Mouse (Mus musculus): ENCODE data around the gene Aen. TPM values are rescaled to one million over a fixed set of nuclear protein-coding genes. Genes with fewer than 3 reads are reported as not detected.

The Aen gene
- total RNA-seq (2015): 3.9 and 5.6 TPM in 2 replicates
- total RNA-seq (2017): 13.2 and 18.4 TPM in 2 replicates

DNA sequence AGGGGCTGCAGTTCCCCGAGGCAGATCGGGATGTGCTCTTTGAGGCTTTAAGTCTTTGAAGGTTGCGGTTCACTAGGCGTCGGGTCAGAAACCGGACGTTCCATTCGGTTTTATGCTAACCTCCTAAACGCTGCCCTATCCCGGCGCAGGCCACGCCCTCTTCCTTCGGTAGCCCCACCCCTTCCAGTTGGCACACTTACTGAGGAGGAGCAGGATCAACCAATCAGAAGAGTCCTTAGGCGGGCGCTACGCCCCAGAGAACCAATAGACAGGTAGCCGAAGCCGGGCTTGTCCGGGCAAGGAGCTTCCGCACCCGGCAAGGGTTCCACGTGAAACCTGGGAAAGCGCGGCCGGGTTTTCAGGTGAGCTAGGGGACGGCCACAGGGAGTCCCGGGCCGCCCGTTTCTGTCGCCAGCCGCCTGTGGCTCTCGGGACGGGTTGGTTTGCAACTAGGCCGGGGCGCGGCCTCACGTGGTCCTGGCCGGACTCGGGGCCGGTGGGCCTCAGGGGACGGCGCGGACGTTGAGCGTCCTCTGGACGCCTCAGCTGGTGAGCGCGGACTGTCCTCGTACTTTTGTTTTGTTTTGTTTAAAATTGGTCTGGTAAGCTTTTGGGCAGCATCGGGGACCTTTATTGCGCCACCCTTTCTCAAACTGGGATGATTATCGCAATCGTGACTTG is at the start of gene Aen:
Aen (plus strand) TSS at position 202 of the 681 bp plus-strand sequence.
- ATAC-seq (ENCODE audit: poor library complexity, severe bottlenecking): peak; percentile 99

DNA sequence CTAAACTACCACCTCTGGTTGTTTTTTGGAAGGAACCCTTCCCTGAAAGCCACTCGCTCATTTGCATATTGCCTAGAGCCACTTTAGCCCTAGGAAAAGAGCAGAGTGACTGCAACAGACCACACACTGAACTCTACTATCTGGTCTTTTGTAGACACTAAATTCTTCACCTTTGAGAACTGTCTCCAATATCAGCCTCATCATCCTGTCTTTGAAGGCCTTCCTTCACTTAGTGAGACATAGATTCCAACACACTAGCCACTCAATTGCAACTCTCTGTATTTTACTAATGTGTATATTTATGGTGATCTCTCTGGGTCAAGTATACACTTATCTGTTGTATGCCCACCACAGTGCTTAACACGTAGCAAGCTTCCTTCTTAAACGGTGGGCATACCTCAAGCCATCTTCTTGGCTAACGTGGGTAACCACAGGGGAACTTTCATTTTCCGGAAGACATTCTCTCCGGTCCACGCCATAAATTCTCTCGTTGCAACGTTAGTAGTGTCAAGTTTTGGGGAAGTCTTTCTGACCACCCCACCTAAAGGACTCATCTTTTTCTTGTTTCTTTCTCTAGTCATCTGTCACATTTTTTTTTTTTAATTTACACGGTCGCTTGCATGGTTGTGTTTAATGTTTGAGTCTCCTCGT is 49.5 kb upstream of the Aen start:
- ATAC-seq (ENCODE audit: poor library complexity, severe bottlenecking): peak; percentile 55

DNA sequence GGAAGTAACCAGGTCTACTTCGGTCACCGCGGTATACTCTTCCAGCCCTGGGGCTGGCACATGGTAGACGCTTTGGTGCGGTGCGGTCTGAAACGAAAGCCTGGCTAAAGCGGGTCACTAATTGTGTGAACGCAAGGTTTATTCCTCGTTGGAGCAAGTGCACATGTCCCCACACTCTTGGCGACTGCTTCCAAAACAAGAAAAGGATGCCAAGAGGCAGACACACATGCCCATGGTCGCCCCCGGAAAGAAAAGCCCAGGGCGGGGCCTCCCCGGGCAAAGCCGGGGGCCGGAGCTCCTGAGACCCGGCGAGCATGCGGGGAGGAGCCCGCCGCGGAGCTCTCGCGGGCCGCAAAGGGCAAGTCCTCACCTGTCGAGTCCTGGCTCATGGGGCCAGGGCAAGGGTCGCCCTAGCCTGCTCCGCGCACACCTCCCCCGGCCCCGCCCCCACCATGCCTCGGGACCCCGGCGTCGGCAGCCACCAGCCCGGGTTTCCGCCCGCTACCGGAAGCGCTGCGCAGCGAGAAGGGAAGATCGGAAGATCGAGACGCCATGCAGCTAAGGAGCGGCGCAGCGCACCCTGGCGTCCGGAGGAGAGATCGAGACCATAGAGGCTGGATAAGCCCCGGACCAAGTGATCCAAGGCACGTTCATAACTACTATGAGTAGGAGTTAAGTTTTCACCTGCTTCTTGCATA is 48.8 kb upstream of the Aen start, which contains the start of gene Det1:
Det1 (minus strand) TSS at position 527 of the 698 bp plus-strand sequence.
- ATAC-seq (ENCODE audit: poor library complexity, severe bottlenecking): peak; percentile 96

DNA sequence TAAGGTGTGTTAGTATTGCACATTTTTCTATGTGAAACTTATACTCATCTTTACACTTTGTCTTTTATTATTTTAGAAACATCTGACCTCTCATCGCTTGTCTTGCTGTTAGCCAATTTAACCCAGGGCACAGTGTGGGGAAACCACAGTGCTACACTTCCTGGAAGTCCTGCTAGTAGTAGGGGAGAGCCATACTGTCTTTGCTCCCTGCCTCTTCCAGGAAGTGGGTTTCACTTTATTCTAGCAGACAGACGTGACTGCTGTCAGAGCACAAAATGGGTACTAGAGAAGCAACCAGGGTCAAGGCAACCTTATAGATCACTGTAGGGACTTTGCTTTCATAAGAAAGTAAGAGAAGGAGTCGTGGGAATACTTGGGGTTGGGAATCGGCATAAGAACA is 41.6 kb upstream of the Aen start:
- ATAC-seq (ENCODE audit: poor library complexity, severe bottlenecking): peak; percentile 52; the same call in 1 of the 2 replicates

DNA sequence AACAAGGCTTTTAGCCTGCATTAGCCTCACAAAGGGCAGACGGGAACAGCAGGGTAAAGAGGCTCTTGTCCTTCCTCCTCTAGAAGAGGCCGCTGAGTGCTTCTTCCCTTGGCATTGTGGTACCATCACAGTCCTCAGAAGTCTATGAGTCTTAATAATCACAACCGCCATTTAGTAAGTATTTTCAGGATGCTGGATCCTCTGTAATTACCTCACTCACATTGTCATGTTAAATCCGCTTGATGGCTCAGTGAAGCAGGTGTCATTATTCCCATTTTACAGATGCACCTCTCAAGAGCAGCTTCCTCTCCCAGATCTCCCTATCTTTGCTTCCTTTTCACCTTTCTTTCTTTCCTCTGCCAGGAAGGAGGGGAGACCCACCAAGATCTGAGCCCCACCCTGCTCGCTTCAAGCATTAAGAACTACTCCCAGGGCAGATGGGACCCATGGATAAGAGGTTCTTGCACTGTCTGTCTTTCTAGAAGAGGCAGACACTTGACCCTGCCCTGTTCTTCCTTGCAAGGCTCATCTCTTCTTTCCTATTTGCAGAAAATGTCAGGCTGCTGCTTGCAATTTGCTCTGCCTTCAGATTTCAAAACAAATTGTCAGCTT is 40.5 kb upstream of the Aen start:
- ATAC-seq (ENCODE audit: poor library complexity, severe bottlenecking): no peak

DNA sequence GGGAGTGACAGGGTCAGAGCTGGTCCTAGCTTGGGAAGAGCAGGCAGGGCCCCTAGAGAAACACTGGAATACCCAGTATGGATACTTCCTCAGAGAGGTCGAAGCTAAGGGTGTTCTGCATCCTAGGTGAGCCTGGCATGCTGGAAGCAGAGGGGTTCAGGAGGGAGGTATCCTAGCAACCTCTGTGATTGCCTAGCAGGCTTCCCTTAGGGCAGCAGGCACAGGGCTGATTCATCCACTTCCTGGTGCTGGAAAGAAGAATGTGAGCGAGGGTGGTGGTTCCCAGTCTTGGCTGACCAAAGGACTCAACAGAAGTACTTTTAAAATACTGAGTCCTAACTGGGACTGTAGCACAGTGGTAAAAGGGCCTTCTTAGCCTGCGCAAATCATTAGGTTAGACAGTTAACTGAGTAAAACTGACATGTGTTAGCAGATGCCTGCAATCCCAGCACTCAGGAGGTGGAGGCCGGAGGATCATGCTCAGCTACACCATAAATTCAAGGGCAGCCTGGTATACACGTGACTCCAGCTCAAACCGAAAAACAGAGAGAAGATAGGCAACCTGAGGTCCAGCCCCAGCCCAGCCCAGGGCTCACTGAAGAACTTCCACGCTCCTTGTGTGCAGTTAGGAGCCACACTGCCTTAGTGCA is 31.7 kb upstream of the Aen start:
- ATAC-seq (ENCODE audit: poor library complexity, severe bottlenecking): peak; percentile 22; the same call in 1 of the 2 replicates

DNA sequence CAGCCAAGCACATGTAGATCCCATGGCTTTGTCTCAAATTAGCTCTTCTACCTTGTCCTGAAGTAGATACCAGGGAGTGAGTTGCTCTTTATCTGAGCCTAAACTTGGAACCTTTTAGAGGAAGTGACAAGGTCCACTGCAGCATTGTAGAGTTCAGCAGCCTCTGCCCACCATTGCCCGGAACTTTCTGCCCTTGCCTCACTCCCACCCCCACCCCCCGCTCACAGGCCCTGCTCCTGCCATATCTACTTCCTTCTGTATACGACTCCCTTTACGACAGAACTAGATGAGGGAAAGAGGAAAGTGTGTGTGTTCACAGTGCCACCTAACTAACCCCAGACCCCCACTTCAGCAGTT is 31.2 kb upstream of the Aen start:
- ATAC-seq (ENCODE audit: poor library complexity, severe bottlenecking): peak; percentile 85

DNA sequence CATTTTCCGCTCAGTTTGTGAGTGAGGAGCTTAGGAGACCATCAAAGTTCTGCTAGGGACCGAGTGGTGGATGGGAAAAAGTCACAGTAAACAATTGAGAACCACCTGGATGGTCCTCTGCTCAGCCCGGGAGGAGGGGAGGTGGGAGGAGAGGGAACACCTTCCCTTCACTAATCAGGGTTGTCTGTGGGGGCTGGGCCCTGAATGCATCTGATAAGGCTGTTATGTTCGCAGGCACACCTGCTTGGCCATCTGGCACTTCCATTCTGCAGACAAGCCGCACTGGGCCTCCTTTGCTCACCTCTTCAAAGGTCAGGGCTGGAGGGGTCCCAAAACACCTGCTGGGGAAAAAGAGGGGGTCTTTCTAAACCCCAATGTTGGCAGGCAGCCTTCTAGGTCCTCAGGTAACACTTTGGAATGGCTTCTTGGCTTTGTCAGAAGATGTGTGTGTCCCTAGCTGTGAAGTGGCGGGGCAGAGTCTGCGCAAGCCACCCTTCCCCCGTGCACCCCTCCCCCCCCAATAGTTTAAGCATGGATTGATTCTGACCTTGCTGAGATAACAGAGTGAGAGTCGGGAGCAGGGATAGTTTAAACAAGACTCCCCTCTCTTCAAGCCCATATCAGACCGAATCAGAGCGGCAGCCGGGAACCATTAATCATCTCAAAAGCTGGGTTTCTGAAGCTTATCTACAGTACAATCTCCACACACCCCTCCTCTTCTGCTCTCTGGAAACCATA is 30.3 kb upstream of the Aen start:
- ATAC-seq (ENCODE audit: poor library complexity, severe bottlenecking): no peak

DNA sequence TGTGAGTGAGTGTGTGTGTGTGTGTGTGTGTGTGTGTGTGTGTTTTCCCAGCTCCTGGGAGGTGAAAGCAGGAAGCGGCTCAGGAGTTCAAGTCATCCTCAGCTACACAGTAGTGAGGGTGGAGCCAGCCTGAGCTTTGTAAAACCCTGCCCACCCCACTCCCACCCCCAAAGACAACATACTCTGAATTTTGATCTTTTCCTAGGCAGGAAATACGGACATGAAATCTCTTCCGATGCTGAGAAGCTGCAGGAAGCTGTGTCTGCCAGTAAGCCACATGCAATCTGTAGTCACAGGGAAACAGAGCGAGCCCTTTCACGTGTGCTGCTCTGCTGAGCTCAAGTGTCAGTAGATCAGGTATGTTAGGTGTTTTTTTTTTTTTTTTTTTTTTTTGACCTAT is 26.9 kb upstream of the Aen start:
- ATAC-seq (ENCODE audit: poor library complexity, severe bottlenecking): no peak

DNA sequence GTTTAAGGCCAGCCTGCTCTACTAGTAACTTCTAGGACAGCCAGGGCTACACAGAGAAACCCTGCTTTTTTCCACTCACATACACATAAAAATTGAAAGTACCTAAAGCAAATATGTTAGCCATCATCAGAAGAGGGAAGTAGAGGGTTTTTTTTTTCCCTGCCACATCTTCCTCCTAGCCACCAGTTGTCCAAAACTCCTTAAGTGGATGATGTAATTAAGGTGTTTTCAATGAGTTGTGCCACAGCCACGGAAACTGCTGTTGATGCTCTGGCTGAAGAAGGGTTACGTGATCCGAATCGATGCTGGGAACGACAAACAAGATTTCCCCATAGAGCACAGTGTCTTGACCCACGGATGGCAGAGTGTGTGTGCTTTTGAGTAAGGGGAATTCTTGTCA is 23.3 kb upstream of the Aen start:
- ATAC-seq (ENCODE audit: poor library complexity, severe bottlenecking): peak; percentile 45; the same call in 1 of the 2 replicates

DNA sequence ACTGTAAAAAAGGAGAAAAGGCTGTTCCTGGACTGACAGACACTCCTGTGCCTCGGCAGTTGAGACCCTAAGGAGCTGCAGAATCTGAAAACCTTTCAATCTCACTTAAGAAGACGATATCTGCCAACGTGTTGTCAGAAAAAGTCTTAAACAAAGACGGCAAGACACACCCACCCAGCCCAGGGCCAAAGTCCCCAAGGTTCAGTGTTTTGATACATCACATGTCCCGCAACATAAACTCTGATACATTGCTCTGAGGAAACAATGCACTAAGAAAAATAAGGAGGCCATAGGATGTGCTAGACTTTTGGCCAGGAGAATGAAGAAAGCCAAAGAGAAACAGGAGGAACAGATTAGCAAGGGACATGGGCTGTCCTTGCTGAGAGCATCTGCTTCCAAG is 22.8 kb upstream of the Aen start:
- ATAC-seq (ENCODE audit: poor library complexity, severe bottlenecking): no peak

DNA sequence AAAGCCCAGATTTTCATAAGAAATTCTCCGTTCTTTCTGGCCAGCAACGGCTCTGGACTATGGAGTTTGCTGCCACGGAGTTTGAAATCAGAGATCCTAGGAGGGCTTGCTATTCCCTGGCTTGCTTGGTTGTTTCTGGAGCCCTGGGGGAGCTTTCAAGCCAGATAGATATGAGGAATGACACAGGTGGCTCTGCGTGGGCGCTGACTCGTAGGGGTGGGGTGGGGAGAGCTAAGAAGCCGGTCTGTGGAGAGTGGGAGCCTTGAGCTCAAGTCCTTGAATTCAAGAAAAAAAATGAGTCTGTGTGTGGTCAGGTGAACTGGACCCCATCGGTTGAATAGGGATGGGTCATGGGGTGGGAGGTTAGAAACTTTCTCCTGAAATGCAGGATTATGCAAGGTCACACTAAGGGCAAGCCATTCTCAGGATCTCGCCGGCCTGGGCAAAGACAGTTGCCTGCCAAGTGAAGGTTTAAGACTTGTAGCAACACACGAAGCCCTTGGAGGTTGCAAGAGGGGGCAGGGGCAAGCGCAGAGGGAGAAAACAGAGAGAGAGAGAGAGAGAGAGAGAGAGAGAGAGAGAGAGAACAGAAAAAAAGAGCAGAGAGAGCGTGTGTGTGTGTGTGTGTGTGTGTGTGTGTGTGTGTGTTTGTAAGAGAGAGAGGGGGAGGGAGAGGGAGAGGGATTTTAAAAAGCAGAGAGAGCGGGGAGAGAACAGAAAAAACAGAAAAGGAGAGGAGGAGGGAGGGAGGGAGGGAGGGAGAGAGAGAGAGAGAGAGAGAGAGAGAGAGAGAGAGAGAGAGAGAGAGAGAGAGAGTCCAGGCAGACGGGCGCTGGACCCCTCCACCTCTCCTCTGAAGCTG is 13.8 kb upstream of the Aen start:
- ATAC-seq (ENCODE audit: poor library complexity, severe bottlenecking): no peak

DNA sequence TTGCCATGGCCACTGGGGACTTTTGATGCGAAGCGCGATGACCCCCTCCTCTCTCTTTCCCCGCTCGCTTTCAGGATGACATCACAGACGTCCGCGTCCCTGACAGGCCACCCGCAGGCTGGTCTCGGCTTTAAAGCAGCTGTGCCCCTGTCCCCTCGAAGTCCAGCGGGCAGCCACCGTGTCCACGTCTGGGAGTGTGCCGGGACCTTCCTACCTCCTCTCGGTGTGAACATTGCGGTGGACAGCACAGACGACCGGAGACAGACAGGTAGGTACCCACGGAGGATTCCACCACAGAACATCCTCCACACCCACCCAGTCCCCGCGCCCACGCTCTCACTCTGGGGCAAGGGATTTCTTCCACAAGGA is 13.2 kb upstream of the Aen start:
- ATAC-seq (ENCODE audit: poor library complexity, severe bottlenecking): no peak

DNA sequence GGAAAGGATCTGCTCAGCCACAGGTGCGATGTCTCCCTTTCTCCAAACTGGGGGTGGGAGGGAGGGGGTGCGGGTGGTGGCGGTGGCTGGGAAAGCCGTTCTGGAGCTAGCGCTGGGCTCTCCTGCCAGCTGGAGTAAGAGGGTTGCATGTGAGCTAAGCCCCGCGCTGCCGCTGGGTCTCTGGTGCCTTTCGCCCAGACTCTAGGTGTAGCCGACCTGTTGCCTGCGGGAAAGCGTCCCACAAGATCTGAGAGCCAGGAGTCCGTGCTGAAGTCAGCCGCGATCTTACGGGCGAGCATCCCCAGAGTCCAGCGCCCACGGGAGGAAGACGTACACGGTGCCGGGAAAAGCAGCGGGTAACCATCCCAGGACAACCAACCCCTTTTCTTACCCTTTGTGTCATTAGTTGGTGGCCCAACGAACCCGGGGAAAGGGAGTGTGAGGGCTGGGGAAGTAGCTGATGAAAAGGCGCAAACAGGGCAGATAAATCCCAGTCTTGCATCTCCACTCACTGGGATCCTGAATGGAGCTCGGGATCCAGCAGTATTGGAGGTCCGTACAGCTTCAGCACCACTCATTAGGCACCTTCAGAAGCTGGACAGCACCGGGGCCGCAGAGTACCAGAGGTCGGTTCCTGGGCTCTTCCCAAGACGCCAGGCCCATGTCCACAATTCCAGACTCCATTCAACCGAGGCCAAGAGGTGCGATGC is 12.5 kb upstream of the Aen start:
- ATAC-seq (ENCODE audit: poor library complexity, severe bottlenecking): no peak

DNA sequence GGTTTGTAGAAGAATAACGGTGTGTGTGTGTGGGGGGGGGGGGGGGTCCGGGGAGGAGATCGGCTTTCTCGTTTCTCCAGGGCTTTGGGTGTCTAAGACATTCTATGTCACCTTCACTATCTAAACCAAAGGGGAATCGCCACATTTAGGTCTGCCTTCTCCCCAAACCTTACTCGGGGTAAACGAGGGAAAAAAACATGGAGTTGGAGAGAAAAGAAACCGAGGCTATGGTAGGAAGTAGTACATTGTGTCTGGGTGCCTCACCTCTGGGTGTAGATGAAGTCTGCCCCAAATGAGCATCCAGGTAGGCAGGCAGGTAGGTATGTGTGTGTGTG is 12.0 kb upstream of the Aen start:
- ATAC-seq (ENCODE audit: poor library complexity, severe bottlenecking): no peak

DNA sequence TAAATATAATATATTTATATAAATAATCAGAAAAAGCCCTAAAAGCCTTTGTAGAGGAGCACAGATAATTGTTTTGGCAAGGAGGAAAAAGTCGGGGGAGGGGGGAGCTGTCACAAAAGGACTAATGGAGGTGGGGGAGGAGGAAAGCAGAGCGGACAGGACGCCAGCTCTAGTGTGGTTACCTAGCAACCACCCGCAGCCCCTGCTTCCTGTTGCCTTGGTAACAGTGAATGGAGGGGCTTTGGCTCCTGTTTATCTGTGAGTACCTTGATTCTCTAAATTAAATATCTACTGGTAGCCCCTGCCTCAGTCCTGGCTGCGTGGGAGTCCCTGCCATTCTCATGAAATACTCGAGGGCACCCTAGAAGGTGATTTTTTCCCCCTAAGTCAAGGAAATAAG is 11.5 kb upstream of the Aen start:
- no peak for ATAC-seq (ENCODE audit: poor library complexity, severe bottlenecking)

DNA sequence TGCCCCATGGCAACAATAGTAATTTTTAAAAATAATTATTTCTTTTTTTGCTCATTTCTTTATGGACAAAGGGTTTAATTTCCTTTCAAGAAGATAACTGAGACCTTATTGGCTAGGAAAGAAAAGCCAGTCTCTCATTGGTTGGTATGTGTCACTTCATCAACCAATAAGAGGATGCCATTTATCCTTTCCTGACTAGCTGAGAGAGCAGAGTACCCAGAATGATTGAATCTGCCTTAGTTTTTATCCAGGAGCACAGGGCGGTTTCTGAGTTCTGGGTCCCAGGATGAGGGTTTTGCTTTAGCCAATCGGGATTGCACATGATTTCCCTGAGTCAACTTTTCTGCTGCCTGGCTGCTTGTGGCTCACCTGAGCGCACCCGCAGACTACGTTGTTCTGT is 10.2 kb upstream of the Aen start:
- no peak for ATAC-seq (ENCODE audit: poor library complexity, severe bottlenecking)

DNA sequence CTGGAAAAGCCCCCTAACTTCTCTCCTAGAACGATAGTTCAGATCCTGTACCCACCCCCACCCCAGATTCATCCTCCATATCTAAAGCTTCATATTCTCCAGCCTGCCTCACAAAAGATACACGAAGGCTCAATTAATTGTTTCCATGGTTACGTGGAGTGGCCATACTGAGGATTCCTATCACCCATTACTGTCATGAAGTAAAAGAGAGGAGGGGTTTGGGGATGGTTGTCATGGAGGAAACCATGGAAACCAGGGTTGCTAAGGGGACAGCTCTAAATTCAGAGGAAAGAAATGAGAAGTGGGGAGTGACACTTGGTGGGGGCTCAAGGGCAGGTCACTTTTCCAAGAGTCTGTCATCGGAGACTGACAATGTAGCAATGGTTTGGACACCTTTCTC is 9.2 kb upstream of the Aen start:
- no peak for ATAC-seq (ENCODE audit: poor library complexity, severe bottlenecking)

DNA sequence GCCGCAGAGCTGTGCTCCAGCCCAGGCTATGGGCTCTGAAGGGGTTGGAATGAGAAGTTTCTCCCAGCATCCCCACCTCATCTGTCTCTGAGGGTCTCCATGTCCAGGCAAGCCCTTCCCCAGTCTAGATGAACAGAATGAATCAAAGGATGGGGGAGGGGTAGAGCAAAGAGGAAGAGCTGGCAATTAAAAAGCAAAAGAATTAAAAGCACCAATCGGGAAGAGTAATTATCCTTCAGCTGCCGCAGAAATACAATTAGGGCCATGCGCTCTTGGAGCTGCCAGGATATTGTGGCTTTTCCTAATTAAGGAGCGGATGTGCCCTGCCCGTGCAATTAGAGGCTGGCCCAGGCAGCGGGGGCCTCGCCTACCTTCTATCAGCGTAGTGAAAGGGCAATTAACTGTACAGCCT is 8.2 kb upstream of the Aen start:
- ATAC-seq (ENCODE audit: poor library complexity, severe bottlenecking): no peak

Data from megakaryocyte, adult 5-6 weeks (primary cell).